Mouse (Mus musculus) heart, adult 2 months (tissue): ENCODE measurements around the gene Pdzrn3. TPM values are rescaled to one million over a fixed set of nuclear protein-coding genes. Genes with fewer than 3 reads are reported as not detected.

ENCODE experiments used
- DNase-seq, 2 experiments: peaks; one replicate each; pipeline ENCODE4 v3.0.0; 2021
- H3K27ac ChIP-seq: fragments of 200-600 bp; 2 replicates; pipeline ENCODE4 v1.8.1; 2022
- H3K27me3 ChIP-seq: fragments of 200-500 bp; 2 replicates; pipeline ENCODE4 v1.6.1; 2012; ENCODE audit warnings: mild to moderate bottlenecking, low read length, inconsistent platforms, mixed read lengths; ENCODE audit not compliant: control insufficient read depth, insufficient read depth
- H3K36me3 ChIP-seq: fragments of 200-500 bp; 2 replicates; pipeline ENCODE4 v1.6.1; 2012; ENCODE audit warnings: low read length, inconsistent platforms; ENCODE audit not compliant: control insufficient read depth, insufficient read depth
- H3K4me1 ChIP-seq: fragments of 200-500 bp; 2 replicates; pipeline ENCODE4 v1.6.1; 2011; ENCODE audit warnings: low read length; ENCODE audit not compliant: control insufficient read depth, insufficient read depth
- H3K4me3 ChIP-seq: fragments of 200-600 bp; 2 replicates; pipeline ENCODE4 v1.8.1; 2022
- H3K79me2 ChIP-seq: fragments of 200-500 bp; replicated peaks from 2 replicates; pipeline ENCODE4 v1.6.1; 2012; ENCODE audit warnings: mild to moderate bottlenecking, inconsistent platforms, low read length, moderate library complexity, mixed read lengths; ENCODE audit not compliant: control insufficient read depth, insufficient read depth
- H3K9ac ChIP-seq: fragments of 200-500 bp; 2 replicates; pipeline ENCODE4 v1.6.1; 2012; ENCODE audit warnings: low read depth, mild to moderate bottlenecking, control low read depth, inconsistent platforms, low read length, mixed read lengths
- CTCF ChIP-seq: fragments of 200-600 bp; IDR thresholded peaks from 2 replicates; pipeline ENCODE4 v1.8.1; 2022; ENCODE audit warnings: antibody characterized with exemption, mild to moderate bottlenecking, moderate library complexity
- EP300 ChIP-seq: fragments of 200-500 bp; IDR thresholded peaks from 2 replicates; pipeline ENCODE4 v1.6.1; 2011; ENCODE audit warnings: low read depth, low read length, control low read depth; ENCODE audit not compliant: insufficient read depth
- POLR2A ChIP-seq: fragments of 200-500 bp; IDR thresholded peaks from 2 replicates; pipeline ENCODE4 v1.6.1; 2011; ENCODE audit warnings: mild to moderate bottlenecking, low read depth, low read length, control low read depth; ENCODE audit not compliant: insufficient read depth
- WGBS: fragments of 180-500 bp; shearing (Covaris S2); methylation state at CpG from one replicate; pipeline ENCODE4 v1.1.7; 2018; 5-methylcytosine and 5-hydroxymethylcytosine counted together
- intact Hi-C: fragments of 180-260 bp; cut with DNase I; formaldehyde crosslinking; loops from one replicate; pipeline ENCODE4 v1.15.1; 2025
- polyA plus RNA-seq: library from polyadenylated mRNA; depleted of rRNA; stranded (reverse); fragments of >200 nt; gene quantifications from 2 replicates; pipeline ENCODE4 v1.2.3, GENCODE M21; 2012
- total RNA-seq, 2 experiments: library from RNA; stranded (reverse); gene quantifications; 2 replicates each; pipeline ENCODE4 v1.2.3; 2021

The Pdzrn3 gene
- total and polyA plus RNA-seq, 3 experiments: 19.3 to 32.2 (median 28.7) TPM

DNA sequence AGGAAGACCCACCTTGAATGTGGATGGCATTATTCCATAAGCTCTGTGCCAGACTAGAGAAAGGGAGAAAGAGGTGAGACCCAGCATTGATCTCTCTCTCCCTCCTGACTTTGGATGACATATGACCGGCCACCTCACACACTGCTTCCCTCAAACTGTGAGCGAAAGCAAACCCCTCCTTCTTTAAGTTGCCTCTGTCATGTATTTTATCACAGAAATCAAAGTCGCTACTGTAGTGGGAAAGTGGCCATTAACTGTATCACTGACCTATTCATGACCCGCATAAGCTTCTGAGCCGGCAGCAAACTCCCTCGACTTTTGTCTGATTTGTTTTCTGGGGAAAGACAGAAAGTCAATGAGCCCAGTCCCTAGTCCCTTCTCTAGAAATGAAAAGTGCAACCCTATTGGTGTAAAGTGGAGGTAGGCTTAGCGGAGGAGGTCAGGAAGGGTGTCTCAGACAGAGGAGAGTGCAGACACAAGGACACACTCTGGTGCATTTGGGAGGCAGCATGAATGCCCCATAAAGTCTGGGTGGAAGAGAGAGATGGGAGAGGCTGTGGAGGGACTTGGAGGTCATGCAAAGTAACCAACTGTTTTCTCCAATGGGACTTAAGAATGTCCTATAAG, 134.4 kb downstream of the Pdzrn3 start:
- 85% methylated on average over 7 of the region's 7 CpGs for WGBS
- DNase-seq: no peak
- no peaks in the 10 kb centered on the region for H3K27me3 ChIP-seq
- peaks cover 2% of the 10 kb centered on the region; the same call in 1 of the 2 replicates for H3K36me3 ChIP-seq
- intact Hi-C loops: no loop called here
- no peak overlapping the region for H3K9ac ChIP-seq
- no peak overlapping the region for H3K4me3 ChIP-seq
- H3K4me1 ChIP-seq: peaks cover 1% of the 10 kb centered on the region
- no peaks in the 10 kb centered on the region for H3K79me2 ChIP-seq
- TF ChIP-seq POLR2A: no peak
- TF ChIP-seq EP300: no peak
- TF ChIP-seq CTCF: no peak
- H3K27ac ChIP-seq: no peak overlapping the region

DNA sequence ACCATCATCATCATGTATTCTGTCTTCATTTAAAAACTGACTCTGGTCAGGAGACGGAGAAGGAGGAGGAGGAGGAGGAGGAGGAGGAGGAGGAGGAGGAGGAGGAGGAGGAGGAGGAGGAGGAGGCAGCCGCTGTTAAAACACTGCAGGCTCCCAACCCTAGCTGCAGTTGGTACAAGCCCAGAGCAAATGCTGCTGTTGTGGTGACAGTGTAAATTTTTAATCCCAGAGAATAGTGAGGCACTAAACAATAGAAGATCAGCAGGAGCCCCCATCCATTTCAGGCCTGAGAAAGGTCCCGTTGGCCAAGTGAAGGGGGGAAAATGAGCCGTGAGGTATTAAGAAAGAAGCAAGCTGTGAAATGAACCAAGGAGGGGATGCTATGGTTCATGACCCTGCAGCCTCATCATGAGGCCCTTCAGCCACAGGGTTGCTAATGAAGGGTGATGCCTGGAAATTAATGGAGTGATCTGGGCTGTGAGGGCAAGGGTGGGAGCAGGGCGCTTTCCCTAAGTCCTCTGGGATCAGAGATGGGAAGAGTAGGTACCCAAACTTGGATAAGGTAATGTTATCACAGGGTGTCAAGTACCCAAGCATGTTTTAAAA, 141.0 kb downstream of the Pdzrn3 start:
- no peaks in the 10 kb centered on the region for H3K27me3 ChIP-seq
- TF ChIP-seq EP300 (no peak), POLR2A (no peak), CTCF (no peak)
- no peak overlapping the region for H3K4me3 ChIP-seq
- peaks cover 2% of the 10 kb centered on the region; the same call in 1 of the 2 replicates for H3K36me3 ChIP-seq
- no peak overlapping the region for H3K27ac ChIP-seq
- no peaks in the 10 kb centered on the region; the same call in 1 of the 2 replicates for H3K79me2 ChIP-seq
- WGBS: 77% methylated on average over 5 of the region's 5 CpGs
- intact Hi-C loops: no loop called here
- H3K9ac ChIP-seq: no peak overlapping the region
- DNase-seq: no peak
- H3K4me1 ChIP-seq: peaks cover 1% of the 10 kb centered on the region; the same call in 1 of the 2 replicates

DNA sequence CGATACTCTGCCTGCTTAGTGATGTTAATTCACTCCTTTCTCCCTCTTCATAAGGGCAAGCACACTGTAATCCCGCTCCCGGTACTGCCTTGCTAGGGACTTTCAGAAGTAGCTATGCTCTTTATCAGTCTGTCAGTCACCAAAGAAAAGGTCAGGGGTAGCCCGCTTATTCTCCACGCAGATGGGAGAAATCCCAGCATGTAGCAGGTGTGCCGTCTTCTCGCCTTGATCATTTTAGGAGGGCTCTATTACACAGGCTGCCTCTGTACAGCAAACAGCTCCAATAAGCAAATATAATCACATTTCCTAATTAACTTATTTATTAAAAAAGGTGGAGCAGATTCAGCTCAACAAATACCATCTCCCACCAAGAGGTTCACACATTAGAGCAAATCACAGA, 141.5 kb downstream of the Pdzrn3 start:
- no peak overlapping the region for H3K4me3 ChIP-seq
- H3K27ac ChIP-seq: no peak overlapping the region
- WGBS: 87% methylated on average over 7 of the region's 7 CpGs
- H3K9ac ChIP-seq: no peak overlapping the region
- no peaks in the 10 kb centered on the region; the same call in 1 of the 2 replicates for H3K79me2 ChIP-seq
- no peak for DNase-seq
- intact Hi-C loops: no loop called here
- H3K36me3 ChIP-seq: peaks cover 2% of the 10 kb centered on the region; the same call in 1 of the 2 replicates
- H3K4me1 ChIP-seq: peaks cover 1% of the 10 kb centered on the region; the same call in 1 of the 2 replicates
- TF ChIP-seq CTCF: no peak
- no peak for TF ChIP-seq EP300
- no peak for TF ChIP-seq POLR2A
- no peaks in the 10 kb centered on the region for H3K27me3 ChIP-seq

DNA sequence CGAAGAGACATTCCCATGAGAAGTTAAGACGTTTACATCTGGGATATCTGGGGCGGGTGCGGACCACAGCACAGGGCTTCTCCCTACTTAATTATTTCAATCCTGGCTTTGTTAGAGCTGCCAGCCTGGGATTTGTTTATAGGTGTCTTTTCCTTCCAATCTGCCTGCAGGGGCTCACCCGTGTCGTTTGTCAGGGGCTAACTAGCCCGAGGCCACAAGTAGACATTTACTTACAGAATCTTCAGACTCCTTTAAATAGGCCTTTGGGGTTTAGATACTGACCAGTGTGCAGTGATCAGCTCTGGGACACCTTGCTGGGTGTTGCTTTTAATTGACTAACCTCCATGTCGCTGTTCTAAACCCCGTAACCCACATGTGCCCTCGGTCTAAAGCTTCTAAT, 143.3 kb downstream of the Pdzrn3 start:
- intact Hi-C loops: no loop called here
- 84% methylated on average over 10 of the region's 10 CpGs for WGBS

DNA sequence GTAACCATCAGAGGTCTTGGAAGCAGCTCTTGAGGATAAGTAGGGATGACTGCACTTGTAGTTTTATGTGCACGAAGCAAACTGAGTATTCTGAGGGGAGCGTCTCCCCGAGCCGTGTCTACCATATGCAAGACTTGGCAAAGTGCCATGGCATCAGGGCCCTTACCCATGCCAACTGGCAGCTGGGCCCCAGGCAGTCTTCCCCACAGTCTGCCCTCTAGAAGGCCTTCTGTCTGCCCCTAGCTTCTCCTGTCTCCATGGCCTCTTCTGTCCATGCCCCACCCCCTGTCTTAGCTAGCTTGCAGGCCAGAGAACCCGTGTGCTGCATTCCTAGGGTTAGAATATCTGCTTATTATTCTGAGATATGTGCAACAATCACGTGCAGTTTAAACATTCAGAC, 144.0 kb downstream of the Pdzrn3 start:
- WGBS: 58% methylated on average over 6 of the region's 6 CpGs
- TF ChIP-seq CTCF (no peak), POLR2A (no peak), EP300 (no peak)

More for the DNA sequence above, 143.3 kb downstream of the Pdzrn3 start:
- H3K27me3 ChIP-seq: no peaks in the 10 kb centered on the region
- no peak overlapping the region for H3K27ac ChIP-seq
- H3K4me1 ChIP-seq: peaks cover 2% of the 10 kb centered on the region; the same call in 1 of the 2 replicates
- no peak for DNase-seq
- no peak overlapping the region for H3K9ac ChIP-seq
- peaks cover under 1% of the 10 kb centered on the region; the same call in 1 of the 2 replicates for H3K36me3 ChIP-seq
- H3K79me2 ChIP-seq: no peaks in the 10 kb centered on the region; the same call in 1 of the 2 replicates
- no peak for TF ChIP-seq EP300
- TF ChIP-seq CTCF: no peak
- TF ChIP-seq POLR2A: no peak
- H3K4me3 ChIP-seq: no peak overlapping the region

More for the DNA sequence above, 144.0 kb downstream of the Pdzrn3 start:
- no peaks in the 10 kb centered on the region for H3K27me3 ChIP-seq
- no peak overlapping the region for H3K9ac ChIP-seq
- intact Hi-C loops: no loop called here
- peak in 1 of 2 experiments; percentile 14 for DNase-seq
- H3K4me3 ChIP-seq: no peak overlapping the region
- H3K36me3 ChIP-seq: peaks cover 4% of the 10 kb centered on the region; the same call in 1 of the 2 replicates
- H3K4me1 ChIP-seq: peaks cover 3% of the 10 kb centered on the region; the same call in 1 of the 2 replicates
- H3K79me2 ChIP-seq: no peaks in the 10 kb centered on the region; the same call in 1 of the 2 replicates
- H3K27ac ChIP-seq: no peak overlapping the region
